Mouse (Mus musculus) kidney, adult 2 months (tissue): ENCODE results near the gene Ly86. TPM values are rescaled to one million over a fixed set of nuclear protein-coding genes. Genes with fewer than 3 reads are reported as not detected.

ENCODE experiments used
- DNase-seq: peaks from one replicate; pipeline ENCODE4 v3.0.0; 2021
- H3K27ac ChIP-seq: fragments of 200-500 bp; 2 replicates; pipeline ENCODE4 v1.5.1; 2012; ENCODE audit warnings: low read depth, low read length, control low read depth, inconsistent platforms; ENCODE audit not compliant: insufficient read depth
- H3K27me3 ChIP-seq: fragments of 200-500 bp; replicated peaks from 2 replicates; pipeline ENCODE4 v1.6.1; 2012; ENCODE audit warnings: mild to moderate bottlenecking, moderate library complexity, low read length, inconsistent platforms; ENCODE audit not compliant: control insufficient read depth, insufficient read depth
- H3K36me3 ChIP-seq: fragments of 200-500 bp; 2 replicates; pipeline ENCODE4 v1.6.1; 2012; ENCODE audit warnings: mild to moderate bottlenecking, moderate library complexity, low read length, inconsistent platforms; ENCODE audit not compliant: control insufficient read depth, insufficient read depth
- H3K4me1 ChIP-seq: fragments of 200-500 bp; 2 replicates; pipeline ENCODE4 v1.6.1; 2011; ENCODE audit warnings: low read length; ENCODE audit not compliant: control insufficient read depth, insufficient read depth
- H3K4me3 ChIP-seq: fragments of 200-500 bp; 2 replicates; pipeline ENCODE4 v1.5.1; 2011; ENCODE audit warnings: mild to moderate bottlenecking, low read depth, low read length, control low read depth; ENCODE audit not compliant: insufficient read depth
- CTCF ChIP-seq: fragments of 200-500 bp; conservative IDR thresholded peaks from 2 replicates; pipeline ENCODE4 v1.5.1; 2011; ENCODE audit warnings: low read depth, mild to moderate bottlenecking, control low read depth, low read length, moderate library complexity, mixed read lengths; ENCODE audit not compliant: insufficient read depth, insufficient read length
- POLR2A ChIP-seq: fragments of 200-500 bp; IDR thresholded peaks from one replicate; pipeline ENCODE4 v1.6.1; 2011; ENCODE audit warnings: low read depth, low read length, control low read depth
- WGBS: fragments of 180-500 bp; shearing (Covaris S2); methylation state at CpG from one replicate; pipeline ENCODE4 v1.1.7; 2018; 5-methylcytosine and 5-hydroxymethylcytosine counted together
- polyA plus RNA-seq: library from polyadenylated mRNA; depleted of rRNA; stranded (reverse); fragments of >200 nt; gene quantifications from 2 replicates; pipeline ENCODE4 v1.2.3, GENCODE M21; 2012; rRNA removed

The Ly86 gene
- polyA plus RNA-seq = 3.9 and 8.4 TPM in 2 replicates

DNA sequence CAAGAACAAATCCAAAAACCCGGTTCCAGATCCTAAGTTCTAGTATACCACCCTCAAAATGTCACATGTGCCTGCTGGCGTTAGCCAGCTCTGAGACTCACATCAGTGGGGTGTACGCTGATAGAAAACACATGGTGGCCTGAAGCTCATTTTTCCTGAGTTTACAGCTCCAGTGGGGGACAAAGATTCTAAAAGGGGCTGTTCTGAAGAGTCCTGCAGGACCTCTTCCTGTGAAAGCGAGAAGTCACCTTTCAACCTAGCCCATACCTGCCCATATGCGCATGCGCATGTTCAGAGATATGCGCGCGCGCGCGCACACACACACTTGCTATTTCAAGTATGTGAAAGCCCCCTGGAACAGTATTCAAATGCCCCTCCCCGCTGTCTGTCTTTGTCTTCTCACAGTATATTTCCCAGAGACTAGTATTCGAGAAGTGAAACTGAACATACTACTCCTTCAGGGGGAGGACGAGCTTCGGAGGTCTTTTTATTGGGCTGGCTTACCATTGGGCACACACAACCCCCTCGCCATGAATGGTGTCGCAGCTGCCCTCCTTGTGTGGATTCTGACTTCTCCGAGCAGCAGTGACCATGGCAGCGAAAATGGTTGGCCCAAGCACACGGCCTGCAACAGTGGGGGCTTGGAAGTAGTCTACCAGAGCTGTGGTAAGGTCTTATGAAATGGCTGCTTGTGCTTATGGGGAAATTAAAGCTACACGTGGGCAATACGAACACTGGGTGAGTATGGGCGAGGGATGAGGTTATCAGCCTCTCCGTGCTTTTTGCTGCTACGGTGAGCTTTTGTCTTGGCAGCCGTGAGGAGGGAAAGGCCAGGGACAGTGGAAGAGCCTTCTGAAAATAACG is at the start of gene Ly86:
TSS of gene Ly86 (plus strand) at position 300 of the 864 bp plus-strand sequence.
- no peaks in the 10 kb centered on the region for H3K36me3 ChIP-seq
- DNase-seq = no peak
- H3K4me1 ChIP-seq = no peaks in the 10 kb centered on the region
- no peaks in the 10 kb centered on the region for H3K27me3 ChIP-seq
- TF ChIP-seq POLR2A (no peak), CTCF (no peak)
- WGBS = 90% methylated on average over 28 of the region's 28 CpGs
- H3K4me3 ChIP-seq = no peak within 1 kb of the TSS
- no peak within 1 kb of the TSS for H3K27ac ChIP-seq

DNA sequence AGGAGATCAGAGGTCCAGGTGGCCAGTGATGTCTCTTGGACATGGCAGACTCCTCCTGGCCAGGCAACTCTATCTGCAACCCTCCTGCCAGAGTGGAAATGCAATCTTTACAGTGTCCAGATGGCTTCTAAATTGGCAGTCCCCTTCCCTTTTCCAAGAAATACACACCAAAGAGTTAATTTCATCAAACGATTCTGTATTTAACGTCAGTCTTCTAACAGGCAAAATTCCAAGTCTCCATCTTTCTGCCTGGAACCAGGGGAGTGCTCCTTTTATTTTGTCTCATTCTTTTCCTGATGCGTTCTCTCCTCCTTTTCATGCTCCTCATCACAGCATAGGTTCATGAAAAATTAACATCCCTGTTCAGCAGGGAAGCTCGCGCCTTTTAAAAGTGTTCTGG is 47.1 kb upstream of the Ly86 start:
- Histone ChIP-seq H3K4me1 (no peaks in the 10 kb centered on the region), H3K27ac (no peak overlapping the region), H3K4me3 (no peak overlapping the region), H3K27me3 (no peaks in the 10 kb centered on the region), H3K36me3 (no peaks in the 10 kb centered on the region)
- no peak for TF ChIP-seq POLR2A
- no peak for TF ChIP-seq CTCF
- no peak for DNase-seq
- 72% methylated on average over 5 of the region's 5 CpGs for WGBS

DNA sequence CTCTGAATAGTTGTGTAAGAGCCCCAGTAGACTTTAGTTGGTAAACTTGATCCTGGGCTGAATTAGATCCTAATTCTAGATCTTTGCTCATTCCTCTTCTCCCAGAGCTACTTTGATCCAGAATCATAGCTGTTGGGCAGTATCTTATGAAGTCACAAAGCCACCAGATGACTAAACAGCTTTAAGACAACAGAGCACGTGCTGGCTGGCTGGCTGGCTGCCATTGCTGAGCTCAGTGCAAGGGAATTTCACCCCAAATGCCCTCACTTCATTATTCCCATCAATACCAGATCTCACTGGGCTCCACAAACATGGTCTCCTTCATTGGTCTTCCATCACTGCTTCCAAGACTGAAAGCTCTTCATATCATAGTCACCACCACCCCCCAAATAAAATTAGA is 46.2 kb upstream of the Ly86 start:
- Histone ChIP-seq H3K27ac (no peak overlapping the region), H3K27me3 (no peaks in the 10 kb centered on the region), H3K4me3 (no peak overlapping the region), H3K36me3 (no peaks in the 10 kb centered on the region), H3K4me1 (no peaks in the 10 kb centered on the region)
- TF ChIP-seq CTCF = no peak
- TF ChIP-seq POLR2A = no peak
- WGBS = 10% methylated on average over 1 of the region's 1 CpGs
- peak; percentile 9 for DNase-seq

DNA sequence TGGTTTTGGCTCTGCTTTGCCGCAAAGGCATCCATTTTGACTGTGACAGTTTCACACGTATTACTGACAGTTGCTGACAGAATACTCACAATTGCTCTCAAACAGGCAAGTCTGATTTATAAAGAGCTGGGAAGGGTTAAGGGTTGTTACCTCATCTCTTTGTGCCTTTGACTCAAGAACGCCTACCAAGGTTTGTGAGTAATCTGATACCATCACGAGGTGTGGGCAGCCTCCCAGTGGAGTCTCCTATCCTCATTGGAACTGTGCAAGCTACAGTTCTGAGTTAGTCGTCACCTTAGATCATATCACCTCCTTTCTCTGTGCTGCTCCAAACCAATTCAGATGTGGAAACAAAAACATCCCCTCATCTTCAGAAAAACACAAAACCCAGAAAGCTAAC is 42.1 kb upstream of the Ly86 start:
- WGBS = 40% methylated on average over 5 of the region's 5 CpGs
- H3K27ac ChIP-seq = no peak overlapping the region

DNA sequence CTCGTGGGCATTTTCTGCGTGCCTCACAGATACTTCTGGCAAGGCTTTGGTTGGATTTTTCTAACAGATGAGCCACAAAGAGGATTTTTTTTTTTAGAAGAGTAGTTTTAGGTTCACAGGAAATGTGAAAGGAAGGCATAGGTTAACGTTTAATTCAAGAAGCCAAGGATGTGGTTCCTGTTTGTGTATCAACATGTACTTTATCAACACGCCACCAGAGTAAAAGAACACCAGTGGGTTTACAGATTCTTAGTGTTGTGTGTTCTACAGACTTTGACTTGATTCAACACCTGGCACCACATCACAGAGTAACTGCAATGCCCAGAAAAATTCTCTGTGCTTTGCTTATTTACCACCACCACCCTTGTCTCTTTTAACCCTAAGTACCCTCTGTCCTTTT is 37.0 kb upstream of the Ly86 start:
- Histone ChIP-seq H3K27me3 (no peaks in the 10 kb centered on the region), H3K4me1 (no peaks in the 10 kb centered on the region), H3K27ac (no peak overlapping the region), H3K4me3 (no peak overlapping the region), H3K36me3 (no peaks in the 10 kb centered on the region)
- no peak for TF ChIP-seq POLR2A
- TF ChIP-seq CTCF = no peak
- no peak for DNase-seq
- WGBS = 60% methylated on average over 4 of the region's 4 CpGs

More for the DNA sequence above, 42.1 kb upstream of the Ly86 start:
- Histone ChIP-seq H3K36me3 (no peaks in the 10 kb centered on the region), H3K4me1 (no peaks in the 10 kb centered on the region), H3K27me3 (no peaks in the 10 kb centered on the region), H3K4me3 (no peak overlapping the region)
- no peak for DNase-seq
- TF ChIP-seq CTCF (no peak), POLR2A (no peak)

DNA sequence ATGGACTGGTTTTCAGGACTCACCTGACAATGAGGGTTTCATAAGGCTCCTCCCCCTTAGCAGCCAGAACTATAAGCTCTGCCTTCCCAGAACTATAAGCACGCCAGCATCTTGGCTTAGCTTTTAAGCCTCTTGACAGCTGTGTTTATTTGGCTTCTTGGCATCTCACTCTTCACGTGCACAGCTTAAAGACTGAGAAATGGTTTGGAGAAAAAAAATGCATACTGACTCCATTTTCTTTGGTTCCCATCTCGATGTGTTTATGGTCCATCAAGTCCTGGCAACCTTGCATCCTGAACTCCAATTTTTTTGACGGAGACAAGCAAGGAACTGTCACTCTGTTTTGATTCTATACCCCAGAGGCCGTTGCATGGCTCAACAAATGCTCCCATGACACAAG is 35.7 kb upstream of the Ly86 start:
- DNase-seq = no peak
- no peaks in the 10 kb centered on the region for H3K27me3 ChIP-seq
- WGBS = 64% methylated on average over 5 of the region's 5 CpGs
- no peak overlapping the region for H3K27ac ChIP-seq
- no peak for TF ChIP-seq POLR2A
- TF ChIP-seq CTCF = no peak
- no peak overlapping the region for H3K4me3 ChIP-seq
- H3K4me1 ChIP-seq = no peaks in the 10 kb centered on the region
- H3K36me3 ChIP-seq = no peaks in the 10 kb centered on the region

DNA sequence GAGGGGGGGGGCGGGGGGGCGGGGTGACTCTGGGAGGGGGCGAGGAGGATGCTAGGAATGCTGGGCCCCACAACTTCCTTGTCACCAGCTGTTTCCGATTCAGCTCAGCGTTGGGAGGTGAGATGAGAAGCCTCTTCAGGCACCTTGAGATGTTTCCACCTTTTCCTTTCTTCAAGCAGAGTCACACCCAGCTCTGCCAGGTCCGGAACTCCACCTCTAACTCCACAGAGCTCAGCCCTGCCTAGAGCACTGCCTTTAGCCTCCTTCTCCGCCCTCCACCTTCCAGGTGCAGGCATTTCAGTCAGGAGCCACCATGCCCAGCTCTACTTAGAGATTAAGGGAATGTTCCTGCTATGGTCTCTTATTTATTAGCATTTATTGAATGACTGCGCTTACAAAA is 34.7 kb upstream of the Ly86 start:
- Histone ChIP-seq H3K4me1 (no peaks in the 10 kb centered on the region), H3K27ac (no peak overlapping the region), H3K36me3 (no peaks in the 10 kb centered on the region), H3K27me3 (no peaks in the 10 kb centered on the region), H3K4me3 (no peak overlapping the region)
- TF ChIP-seq POLR2A (no peak), CTCF (no peak)
- WGBS = 49% methylated on average over 8 of the region's 8 CpGs
- DNase-seq = no peak
